Mouse (Mus musculus): ENCODE measurements around the gene Dnajc25. TPM values are rescaled to one million over a fixed set of nuclear protein-coding genes. Genes with fewer than 3 reads are reported as not detected.

Gene Dnajc25
- polyA plus RNA-seq, 1 experiment from 2014 or later, result 16.6 TPM

- Histone ChIP-seq H3K27me3 (replicated peaks; ENCODE audit: insufficient read depth, low read length) (no peaks in the 10 kb centered on the region), H3K9ac (replicated peaks; ENCODE audit: low read depth) (no peak overlapping the region), H3K4me3 (ENCODE audit: low read depth, low read length) (no peak overlapping the region), H3K36me3 (ENCODE audit: insufficient read depth, low read length) (no peaks in the 10 kb centered on the region; the same call in 1 of the 2 replicates), H3K27ac (ENCODE audit: low read length) (no peak overlapping the region), H3K4me2 (replicated peaks; ENCODE audit: low read depth, low read length) (no peak overlapping the region), H3K4me1 (ENCODE audit: insufficient read depth, low read depth, low read length) (no peaks in the 10 kb centered on the region), H3K9me3 (ENCODE audit: low read length) (no peaks in the 10 kb centered on the region)
- TF ChIP-seq EP300 (IDR thresholded peaks at IDR 0.05), result no peak
- no peak for ATAC-seq
- 83% methylated on average over 5 of the region's 5 CpGs for WGBS
- no peak for DNase-seq (ENCODE audit: low spot score)
These were observed 19.2 kb upstream of the Dnajc25 start for GRCm38 (mm10) chr4:58975711-58976110.

DNA sequence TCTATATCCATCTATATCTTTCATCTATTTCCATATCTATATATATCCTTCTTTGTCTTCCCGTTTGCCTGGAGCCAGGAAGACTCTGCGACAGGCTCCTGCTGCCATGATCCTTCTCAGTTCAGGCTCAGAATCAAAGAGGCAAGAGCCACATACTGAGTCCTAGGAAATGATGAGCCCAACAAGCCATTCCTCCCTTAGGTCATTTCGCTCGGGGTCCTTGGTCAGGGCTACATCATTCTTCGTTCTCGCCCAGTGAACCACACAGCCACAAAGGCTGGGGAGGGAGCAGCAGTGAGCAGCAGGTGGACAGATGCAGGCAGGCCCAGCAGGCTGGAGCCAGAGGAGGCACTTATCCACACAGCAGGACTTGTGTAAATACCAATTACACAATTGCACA is 13.4 kb upstream of the Dnajc25 start:
- Histone ChIP-seq H3K9me3 (ENCODE audit: low read length) (no peaks in the 10 kb centered on the region), H3K4me2 (replicated peaks; ENCODE audit: low read depth, low read length) (no peak overlapping the region), H3K27ac (ENCODE audit: low read length) (no peak overlapping the region), H3K4me1 (ENCODE audit: insufficient read depth, low read depth, low read length) (no peaks in the 10 kb centered on the region), H3K9ac (replicated peaks; ENCODE audit: low read depth) (no peak overlapping the region), H3K36me3 (ENCODE audit: insufficient read depth, low read length) (no peaks in the 10 kb centered on the region; the same call in 1 of the 2 replicates), H3K27me3 (replicated peaks; ENCODE audit: insufficient read depth, low read length) (no peaks in the 10 kb centered on the region), H3K4me3 (ENCODE audit: low read depth, low read length) (no peak overlapping the region)
- peak; percentile 40 for DNase-seq (ENCODE audit: low spot score)
- WGBS, result 82% methylated on average over 6 of the region's 6 CpGs
- no peak; the same call in 1 of the 2 replicates for ATAC-seq
- TF ChIP-seq CTCF (IDR thresholded peaks at IDR 0.05) (no peak), EP300 (IDR thresholded peaks at IDR 0.05) (no peak)

DNA sequence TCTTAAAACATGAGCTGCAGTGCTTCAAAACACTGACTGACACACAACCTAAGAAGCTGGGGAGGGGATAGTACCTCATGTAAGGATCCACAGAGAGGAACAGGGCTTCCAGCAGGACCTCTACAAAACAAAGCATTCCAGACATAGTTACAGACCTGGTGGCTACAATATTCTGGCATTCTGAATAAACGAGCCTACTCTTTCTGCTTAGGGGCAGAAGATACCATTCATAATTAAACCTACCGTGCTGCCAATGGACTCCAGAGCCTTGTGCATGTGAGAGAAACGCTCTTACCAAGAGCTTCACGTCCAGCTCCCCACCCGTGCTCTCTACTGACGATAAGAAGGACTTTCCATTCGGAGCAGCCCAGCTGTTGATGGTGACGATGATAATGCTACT is 12.1 kb upstream of the Dnajc25 start:
- Histone ChIP-seq H3K9ac (replicated peaks; ENCODE audit: low read depth) (no peak overlapping the region), H3K9me3 (ENCODE audit: low read length) (no peaks in the 10 kb centered on the region), H3K27me3 (replicated peaks; ENCODE audit: insufficient read depth, low read length) (no peaks in the 10 kb centered on the region), H3K36me3 (ENCODE audit: insufficient read depth, low read length) (no peaks in the 10 kb centered on the region), H3K4me3 (ENCODE audit: low read depth, low read length) (no peak overlapping the region), H3K27ac (ENCODE audit: low read length) (no peak overlapping the region), H3K4me2 (replicated peaks; ENCODE audit: low read depth, low read length) (no peak overlapping the region), H3K4me1 (ENCODE audit: insufficient read depth, low read depth, low read length) (no peaks in the 10 kb centered on the region)
- 80% methylated on average over 8 of the region's 8 CpGs for WGBS
- no peak for TF ChIP-seq CTCF (IDR thresholded peaks at IDR 0.05)
- no peak for TF ChIP-seq EP300 (IDR thresholded peaks at IDR 0.05)
- no peak for ATAC-seq
- no peak for DNase-seq (ENCODE audit: low spot score)

- ATAC-seq (peak; percentile 86), DNase-seq (ENCODE audit: low spot score) (peak; percentile 86)
- WGBS, result 9% methylated on average over 7 of the region's 7 CpGs
- no peak overlapping the region for H3K4me3 ChIP-seq (ENCODE audit: low read depth, low read length)
- H3K36me3 ChIP-seq (ENCODE audit: insufficient read depth, low read length), result no peaks in the 10 kb centered on the region
- TF ChIP-seq CTCF (IDR thresholded peaks at IDR 0.05) (peak; percentile 88), EP300 (IDR thresholded peaks at IDR 0.05) (peak; percentile 25; the same call in 1 of the 2 replicates)
- no peaks in the 10 kb centered on the region for H3K4me1 ChIP-seq (ENCODE audit: insufficient read depth, low read depth, low read length)
- no peaks in the 10 kb centered on the region for H3K9me3 ChIP-seq (ENCODE audit: low read length)
- H3K4me2 ChIP-seq (replicated peaks; ENCODE audit: low read depth, low read length), result peak overlapping the region; percentile 6; the same call in 1 of the 2 replicates
- H3K9ac ChIP-seq (replicated peaks; ENCODE audit: low read depth), result no peak overlapping the region
- no peaks in the 10 kb centered on the region for H3K27me3 ChIP-seq (replicated peaks; ENCODE audit: insufficient read depth, low read length)
- H3K27ac ChIP-seq (ENCODE audit: low read length), result no peak overlapping the region
These were observed 9.7 kb upstream of the Dnajc25 start for GRCm38 (mm10) chr4:58985157-58985648.

GRCm38 (mm10) chr4:58986540-58987190 is 8.2 kb upstream of the Dnajc25 start, which contains the start of gene Ptgr1:
Gene Ptgr1 (minus strand): TSS chr4:58987119.
- Histone ChIP-seq H3K4me1 (ENCODE audit: insufficient read depth, low read depth, low read length) (no peaks in the 10 kb centered on the region), H3K4me2 (replicated peaks; ENCODE audit: low read depth, low read length) (peak within 1 kb of the TSS; percentile 86), H3K9me3 (ENCODE audit: low read length) (no peaks in the 10 kb centered on the region), H3K4me3 (ENCODE audit: low read depth, low read length) (peak within 1 kb of the TSS; percentile 56), H3K27ac (ENCODE audit: low read length) (peak within 1 kb of the TSS; percentile 39), H3K27me3 (replicated peaks; ENCODE audit: insufficient read depth, low read length) (no peaks in the 10 kb centered on the region), H3K9ac (replicated peaks; ENCODE audit: low read depth) (0 out of 2 replicates have a peak within 1 kb of the TSS, but pooled peaks have one; percentile 24), H3K36me3 (ENCODE audit: insufficient read depth, low read length) (no peaks in the 10 kb centered on the region)
- peak; percentile 67 for ATAC-seq
- no peak for TF ChIP-seq CTCF (IDR thresholded peaks at IDR 0.05)
- TF ChIP-seq EP300 (IDR thresholded peaks at IDR 0.05), result no peak
- peak; percentile 86 for DNase-seq (ENCODE audit: low spot score)
- 3% methylated on average over 28 of the region's 28 CpGs for WGBS

DNA sequence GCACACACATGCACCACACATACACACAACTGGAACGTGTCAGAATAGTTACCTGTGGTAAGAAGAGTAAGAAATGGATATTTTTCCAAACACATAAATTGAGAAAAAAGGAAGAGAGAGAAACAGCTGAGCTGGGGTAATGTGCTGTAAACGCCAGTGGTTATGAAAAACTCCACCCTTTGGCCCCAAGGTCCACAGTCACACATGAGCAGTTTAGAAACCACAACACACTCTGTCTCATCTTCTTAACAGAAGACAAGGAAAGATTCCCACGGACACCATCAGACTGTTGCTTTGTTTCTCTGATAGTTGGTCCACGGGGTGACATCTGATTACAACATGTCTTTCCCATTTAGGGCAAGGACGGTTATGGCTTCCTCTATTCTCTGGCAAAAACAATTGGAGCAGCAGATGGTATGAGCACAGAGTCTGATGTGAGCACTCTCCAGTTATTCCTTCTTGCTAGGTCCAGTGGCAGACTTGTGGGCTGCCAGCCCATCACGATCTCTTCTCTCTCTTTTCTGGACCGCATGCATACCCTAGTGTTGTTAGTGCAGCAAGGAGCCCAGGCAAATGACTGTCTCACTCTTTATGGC is 5.5 kb upstream of the Dnajc25 start:
- WGBS, result 72% methylated on average over 7 of the region's 7 CpGs
- Histone ChIP-seq H3K9me3 (ENCODE audit: low read length) (no peaks in the 10 kb centered on the region), H3K27me3 (replicated peaks; ENCODE audit: insufficient read depth, low read length) (no peaks in the 10 kb centered on the region), H3K9ac (replicated peaks; ENCODE audit: low read depth) (no peak overlapping the region), H3K4me3 (ENCODE audit: low read depth, low read length) (no peak overlapping the region), H3K4me2 (replicated peaks; ENCODE audit: low read depth, low read length) (no peak overlapping the region), H3K27ac (ENCODE audit: low read length) (no peak overlapping the region), H3K4me1 (ENCODE audit: insufficient read depth, low read depth, low read length) (no peaks in the 10 kb centered on the region), H3K36me3 (ENCODE audit: insufficient read depth, low read length) (no peaks in the 10 kb centered on the region)
- TF ChIP-seq EP300 (IDR thresholded peaks at IDR 0.05) (no peak), CTCF (IDR thresholded peaks at IDR 0.05) (no peak)
- no peak for ATAC-seq
- no peak for DNase-seq (ENCODE audit: low spot score)

Measured in lung, postnatal 0 days (tissue).